Mouse (Mus musculus) limb, embryonic 14.5 days (tissue): Measurements from ENCODE around the gene Rnf5. TPM values are rescaled to one million over a fixed set of nuclear protein-coding genes. Genes with fewer than 3 reads are reported as not detected.

Experiments
- ATAC-seq: fragments of 200-750 bp; cut with Nextera tagmentation; 2 replicates; pipeline ENCODE4 v1.8.0; 2017; ENCODE audit warnings: low read depth, moderate number of reproducible peaks, moderate TSS enrichment; ENCODE audit not compliant: low FRiP score
- DNase-seq: peaks from one replicate; pipeline ENCODE4 v3.0.0-alpha.2; 2015; ENCODE audit warnings: low spot score
- H3K27ac ChIP-seq: fragments of 300-500 bp; sonication (generic); replicated peaks from 2 replicates; pipeline ENCODE4 v1.5.1; 2014; ENCODE audit warnings: low read depth, mild to moderate bottlenecking, low read length, moderate library complexity, mixed read lengths
- H3K27me3 ChIP-seq: fragments of 300-500 bp; sonication (generic); 2 replicates; pipeline ENCODE4 v1.6.1; 2014; ENCODE audit warnings: low read length, mixed read lengths; ENCODE audit not compliant: control insufficient read depth, insufficient read depth
- H3K36me3 ChIP-seq: fragments of 300-500 bp; sonication (generic); 2 replicates; pipeline ENCODE4 v1.6.1; 2014; ENCODE audit warnings: mild to moderate bottlenecking, low read length, moderate library complexity, mixed read lengths; ENCODE audit not compliant: control insufficient read depth, insufficient read depth
- H3K4me1 ChIP-seq: fragments of 300-500 bp; sonication (generic); 2 replicates; pipeline ENCODE4 v1.6.1; 2014; ENCODE audit warnings: antibody characterized with exemption, low read length, mixed read lengths; ENCODE audit not compliant: control insufficient read depth, insufficient read depth
- H3K4me2 ChIP-seq: fragments of 300-500 bp; sonication (generic); replicated peaks from 2 replicates; pipeline ENCODE4 v1.6.1; 2014; ENCODE audit warnings: low read depth, mild to moderate bottlenecking, low read length, moderate library complexity; ENCODE audit not compliant: severe bottlenecking
- H3K4me3 ChIP-seq: fragments of 300-500 bp; sonication (generic); replicated peaks from 2 replicates; pipeline ENCODE4 v1.5.1; 2014; ENCODE audit warnings: low read length
- H3K9ac ChIP-seq: fragments of 300-500 bp; sonication (generic); 2 replicates; pipeline ENCODE4 v1.6.1; 2014; ENCODE audit warnings: mild to moderate bottlenecking, low read depth, low read length, moderate library complexity; ENCODE audit not compliant: severe bottlenecking
- H3K9me3 ChIP-seq: fragments of 300-500 bp; sonication (generic); 2 replicates; pipeline ENCODE4 v1.6.1; 2016; ENCODE audit warnings: low read length; ENCODE audit not compliant: control insufficient read depth
- POLR2A ChIP-seq: fragments of 200-500 bp; IDR thresholded peaks from 2 replicates; pipeline ENCODE4 v1.8.0; 2012; ENCODE audit warnings: inconsistent platforms, mild to moderate bottlenecking, moderate library complexity, borderline replicate concordance; ENCODE audit not compliant: insufficient read depth, insufficient read length; ENCODE audit errors: extremely low read depth
- WGBS: fragments of 180-500 bp; shearing (Covaris S2); extraction: QIAGEN DNeasy Blood & Tissue Kit; methylation state at CpG from one replicate; pipeline ENCODE4 v1.1.7; 2014; 5-methylcytosine and 5-hydroxymethylcytosine counted together
- polyA plus RNA-seq, 2 experiments: library from polyadenylated mRNA; depleted of rRNA in 1 of 2; stranded (reverse) in 1 of 2; unstranded in 1 of 2; fragments of >200 nt; fragmentation: Nextera tagmentation in 1 of 2; extraction: Ambion mirVana in 1 of 2; gene quantifications; 2 replicates each; pipeline versions ENCODE4 v1.2.1 to v1.2.3; 2012 to 2014

Gene Rnf5
- polyA plus RNA-seq, 2 experiments, result 79.5 to 103 TPM

- Histone ChIP-seq H3K27ac (no peak overlapping the region), H3K4me3 (no peak overlapping the region), H3K9ac (no peak overlapping the region), H3K4me2 (no peak overlapping the region), H3K4me1 (peaks cover 11% of the 10 kb centered on the region), H3K9me3 (no peaks in the 10 kb centered on the region), H3K27me3 (no peaks in the 10 kb centered on the region), H3K36me3 (peaks cover 58% of the 10 kb centered on the region)
- no peak for DNase-seq
- no peak for ATAC-seq
- TF ChIP-seq POLR2A, result no peak
- whole genome bisulfite sequencing, result 91% methylated on average over 18 of the region's 18 CpGs
These were observed 45.8 kb upstream of the Rnf5 start for GRCm38 (mm10) chr17:34649106-34649864.

- H3K27ac ChIP-seq, result no peak overlapping the region
- 82% methylated on average over 16 of the region's 16 CpGs for WGBS
- H3K4me3 ChIP-seq, result peak overlapping the region; percentile 97
- H3K36me3 ChIP-seq, result peaks cover 54% of the 10 kb centered on the region
- peak overlapping the region; percentile 87; the same call in 1 of the 2 replicates for H3K9ac ChIP-seq
- peaks cover 11% of the 10 kb centered on the region for H3K4me1 ChIP-seq
- DNase-seq (no peak), ATAC-seq (no peak)
- H3K27me3 ChIP-seq, result no peaks in the 10 kb centered on the region
- no peak for TF ChIP-seq POLR2A
- H3K9me3 ChIP-seq, result no peaks in the 10 kb centered on the region
- peak overlapping the region; percentile 86 for H3K4me2 ChIP-seq
These were observed 44.8 kb upstream of the Rnf5 start for GRCm38 (mm10) chr17:34648141-34648890.

GRCm38 (mm10) chr17:34646906-34647787, 43.7 kb upstream of the Rnf5 start, which contains the start of gene Atf6b:
Gene Atf6b (plus strand): TSS chr17:34647146.
- TF ChIP-seq POLR2A, result peak; percentile 74; the same call in 1 of the 2 replicates
- DNase-seq (peak; percentile 99), ATAC-seq (peak; percentile 95)
- Histone ChIP-seq H3K27ac (no peak within 1 kb of the TSS), H3K36me3 (peaks cover 43% of the 10 kb centered on the region), H3K9me3 (no peaks in the 10 kb centered on the region), H3K4me1 (peaks cover 11% of the 10 kb centered on the region), H3K4me2 (peak within 1 kb of the TSS; percentile 86), H3K27me3 (no peaks in the 10 kb centered on the region), H3K4me3 (peak within 1 kb of the TSS; percentile 97), H3K9ac (peak within 1 kb of the TSS; percentile 87)
- under 1% methylated on average over 65 of the region's 66 CpGs for WGBS

DNA sequence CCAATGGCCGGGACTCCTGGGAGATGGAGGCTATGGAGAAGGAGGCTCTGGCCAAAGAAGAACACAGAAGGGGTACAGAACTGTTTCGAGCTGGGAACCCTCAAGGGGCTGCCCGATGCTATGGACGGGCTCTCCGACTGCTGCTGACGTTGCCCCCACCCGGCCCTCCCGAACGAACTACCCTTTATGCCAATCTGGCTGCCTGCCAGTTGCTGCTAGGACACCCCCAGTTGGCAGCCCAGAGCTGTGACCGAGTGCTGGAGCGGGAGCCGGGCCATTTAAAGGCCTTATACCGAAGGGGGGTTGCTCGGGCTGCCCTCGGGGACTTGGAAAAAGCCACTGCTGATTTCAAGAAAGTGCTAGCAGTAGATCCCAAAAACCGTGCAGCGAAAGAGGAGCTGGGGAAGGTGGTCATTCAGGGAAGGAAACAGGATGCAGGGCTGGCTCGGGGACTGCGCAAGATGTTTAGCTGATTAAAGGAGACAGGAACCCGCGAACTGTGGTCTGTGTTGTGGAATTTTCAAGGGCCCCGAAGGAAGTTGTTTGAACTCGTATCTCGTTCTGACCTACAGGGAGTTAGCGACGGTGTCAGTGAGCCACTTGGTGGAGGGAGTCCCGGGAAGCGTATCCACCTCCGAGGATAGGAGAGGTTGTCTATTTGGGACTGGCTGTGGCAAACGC, 42.5 kb upstream of the Rnf5 start:
- ATAC-seq (no peak), DNase-seq (no peak)
- no peak for TF ChIP-seq POLR2A
- peak overlapping the region; percentile 86; the same call in 1 of the 2 replicates for H3K4me2 ChIP-seq
- no peaks in the 10 kb centered on the region for H3K9me3 ChIP-seq
- no peaks in the 10 kb centered on the region for H3K27me3 ChIP-seq
- H3K36me3 ChIP-seq, result peaks cover 31% of the 10 kb centered on the region
- H3K27ac ChIP-seq, result no peak overlapping the region
- H3K4me1 ChIP-seq, result peaks cover 18% of the 10 kb centered on the region
- peak overlapping the region; percentile 97; the same call in 1 of the 2 replicates for H3K4me3 ChIP-seq
- 91% methylated on average over 30 of the region's 30 CpGs for WGBS
- H3K9ac ChIP-seq, result no peak overlapping the region
